Comparison of ENCODE assay signal across 9 mouse cellular contexts in genomic region chr14:31668326-31668725, GRCm38 (mm10). TPM values are rescaled to one million over a fixed set of nuclear protein-coding genes. Genes with fewer than 3 reads are reported as not detected.
DNase-seq lines count a peak whose midpoint lies in the region; ATAC-seq lines count a peak whose summit lies in the region.
"Had no signal": no experiment of that assay in that cellular context is flagged by ENCODE, and none has a peak within 500 bp of the region (broad histone marks: within the 10 kb centered on the region; RNA-seq: fewer than 3 reads in every experiment).

No protein-coding gene starts in this region.

- no peaks in the 10 kb centered on the region for H3K9me3 ChIP-seq in heart, embryonic 15.5 days (replicated peaks)
- 0 out of 2 replicates have a peak, but pooled peaks cover 5% of the 10 kb centered on the region for H3K9me3 ChIP-seq in megakaryocyte, embryonic 14.5 days
- no peaks in the 10 kb centered on the region for H3K9me3 ChIP-seq in hindbrain, embryonic 13.5 days
- H3K9me3 ChIP-seq in stomach, embryonic 16.5 days (replicated peaks; ENCODE audit: control insufficient read depth, low read length): no peaks in the 10 kb centered on the region

- no peak overlapping the region for H3K4me3 ChIP-seq in heart, embryonic 15.5 days
- H3K4me3 ChIP-seq in megakaryocyte, embryonic 14.5 days (replicated peaks): peak overlapping the region; percentile 21
- H3K4me3 ChIP-seq in hindbrain, embryonic 13.5 days: no peak overlapping the region
- no peak overlapping the region for H3K4me3 ChIP-seq in stomach, embryonic 16.5 days (replicated peaks; ENCODE audit: low read length)

- intact Hi-C loops in heart, postnatal 10 days (cut with DNase I): no loop called here

- H3K27me3 ChIP-seq in heart, embryonic 15.5 days: no peaks in the 10 kb centered on the region
- no peaks in the 10 kb centered on the region for H3K27me3 ChIP-seq in megakaryocyte, embryonic 14.5 days (replicated peaks)
- 0 out of 2 replicates have a peak, but pooled peaks cover 6% of the 10 kb centered on the region for H3K27me3 ChIP-seq in hindbrain, embryonic 13.5 days
- no peaks in the 10 kb centered on the region for H3K27me3 ChIP-seq in stomach, embryonic 16.5 days (ENCODE audit: control insufficient read depth, insufficient read depth, low read length)

- peaks cover 42% of the 10 kb centered on the region for H3K4me1 ChIP-seq in heart, embryonic 15.5 days (replicated peaks)
- peaks cover 99% of the 10 kb centered on the region for H3K4me1 ChIP-seq in megakaryocyte, embryonic 14.5 days
- H3K4me1 ChIP-seq in hindbrain, embryonic 13.5 days (replicated peaks): peaks cover 53% of the 10 kb centered on the region
- peaks cover 39% of the 10 kb centered on the region for H3K4me1 ChIP-seq in stomach, embryonic 16.5 days (ENCODE audit: control insufficient read depth, insufficient read depth, low read length)

- no peak for ATAC-seq in heart, embryonic 15.5 days (replicated peaks; ENCODE audit: insufficient number of reproducible peaks, insufficient read depth, low FRiP score, low read depth)
- no peak for ATAC-seq in megakaryocyte, adult 5-6 weeks (ENCODE audit: poor library complexity, severe bottlenecking)
- ATAC-seq in hindbrain, embryonic 13.5 days (ENCODE audit: low FRiP score): no peak
- ATAC-seq in stomach, embryonic 16.5 days (ENCODE audit: insufficient read depth, low FRiP score): no peak

- no peak overlapping the region for H3K4me2 ChIP-seq in heart, embryonic 15.5 days
- no peak overlapping the region for H3K4me2 ChIP-seq in hindbrain, embryonic 13.5 days
- no peak overlapping the region for H3K4me2 ChIP-seq in stomach, embryonic 16.5 days (ENCODE audit: low read depth, low read length)

- H3K9ac ChIP-seq in heart, embryonic 15.5 days: no peak overlapping the region
- peak overlapping the region; percentile 24; the same call in 1 of the 2 replicates for H3K9ac ChIP-seq in hindbrain, embryonic 13.5 days
- H3K9ac ChIP-seq in stomach, embryonic 16.5 days (ENCODE audit: low read length): no peak overlapping the region

- 74% methylated on average over 13 of the region's 13 CpGs for WGBS in heart, embryonic 15.5 days
- 74% methylated on average over 13 of the region's 13 CpGs for WGBS in hindbrain, embryonic 13.5 days
- WGBS in stomach, embryonic 16.5 days: 83% methylated on average over 13 of the region's 13 CpGs

- peak overlapping the region; percentile 65 for H3K27ac ChIP-seq in heart, embryonic 15.5 days
- H3K27ac ChIP-seq in hindbrain, embryonic 13.5 days: peak overlapping the region; percentile 35; the same call in 1 of the 2 replicates
- peak overlapping the region; percentile 85 for H3K27ac ChIP-seq in stomach, embryonic 16.5 days (ENCODE audit: low read length)

- peaks cover 12% of the 10 kb centered on the region; the same call in 1 of the 2 replicates for H3K36me3 ChIP-seq in heart, embryonic 15.5 days
- peaks cover 39% of the 10 kb centered on the region for H3K36me3 ChIP-seq in megakaryocyte, embryonic 14.5 days (replicated peaks; ENCODE audit: low read length)
- peaks cover 10% of the 10 kb centered on the region for H3K36me3 ChIP-seq in hindbrain, embryonic 13.5 days
- peaks cover 12% of the 10 kb centered on the region for H3K36me3 ChIP-seq in stomach, embryonic 16.5 days (ENCODE audit: control insufficient read depth, insufficient read depth, low read length)

- DNase-seq in heart, postnatal 10 days: no peak
- DNase-seq in thymus, postnatal 25 days: no peak
- no peak for DNase-seq in ovary, adult 18-20 months (ENCODE audit: low spot score)

RNA-seq across cellular contexts. Expression of gene Hacl1, which starts 27.2 kb away (rescaled TPM):
- polyA plus RNA-seq in heart, embryonic 15.5 days (2015; fragmentation: Nextera tagmentation; extraction: Ambion mirVana): 9.7 and 11.6 TPM in 2 replicates
- total RNA-seq in heart, postnatal 10 days (2021): 10 to 100 TPM; 13.5 to 13.9 TPM
- polyA plus RNA-seq in megakaryocyte, embryonic 14.5 days (2012; ENCODE audit: insufficient read depth, low replicate concordance): 2.9 TPM in 1 of 2 replicates, not detected in the other
- 8.0 and 12.2 TPM in 2 replicates for total RNA-seq in megakaryocyte, adult 5-6 weeks (2015)
- 14.6 and 18.1 TPM in 2 replicates for total RNA-seq in megakaryocyte, adult 5-6 weeks (2017)
- polyA plus RNA-seq in hindbrain, embryonic 13.5 days (2015; fragmentation: Nextera tagmentation; extraction: Ambion mirVana): 9.8 and 10.4 TPM in 2 replicates
- 12.5 and 13.1 TPM in 2 replicates for polyA plus RNA-seq in stomach, embryonic 16.5 days (2015; fragmentation: Nextera tagmentation; extraction: Ambion mirVana)

RNA-seq across cellular contexts. Expression of gene Btd, which starts 27.5 kb away (rescaled TPM):
- 20.4 and 23.5 TPM in 2 replicates for polyA plus RNA-seq in heart, embryonic 15.5 days (2015; fragmentation: Nextera tagmentation; extraction: Ambion mirVana)
- total RNA-seq in heart, postnatal 10 days (2021): 10 to 100 TPM; 14.5 to 15.0 TPM
- 2.2 and 10.5 TPM in 2 replicates for polyA plus RNA-seq in megakaryocyte, embryonic 14.5 days (2012; ENCODE audit: insufficient read depth, low replicate concordance)
- 14.8 and 17.0 TPM in 2 replicates for total RNA-seq in megakaryocyte, adult 5-6 weeks (2015)
- 11.3 and 18.5 TPM in 2 replicates for total RNA-seq in megakaryocyte, adult 5-6 weeks (2017)
- 17.3 and 18.7 TPM in 2 replicates for polyA plus RNA-seq in hindbrain, embryonic 13.5 days (2015; fragmentation: Nextera tagmentation; extraction: Ambion mirVana)
- polyA plus RNA-seq in stomach, embryonic 16.5 days (2015; fragmentation: Nextera tagmentation; extraction: Ambion mirVana): 29.0 and 31.8 TPM in 2 replicates

RNA-seq across cellular contexts. Expression of gene Gm49387, which starts 27.6 kb away (rescaled TPM):
- polyA plus RNA-seq in heart, embryonic 15.5 days (2015; fragmentation: Nextera tagmentation; extraction: Ambion mirVana): 2.6 TPM in 2 replicates
- 1 to 10 TPM in 1 of 2 experiments, not detected in 1; 1.1 TPM for total RNA-seq in heart, postnatal 10 days (2021)
- polyA plus RNA-seq in megakaryocyte, embryonic 14.5 days (2012; ENCODE audit: insufficient read depth, low replicate concordance): not detected in 2 replicates
- not detected in 2 replicates for total RNA-seq in megakaryocyte, adult 5-6 weeks (2015)
- total RNA-seq in megakaryocyte, adult 5-6 weeks (2017): not detected in 2 replicates
- 0.61 and 1.7 TPM in 2 replicates for polyA plus RNA-seq in hindbrain, embryonic 13.5 days (2015; fragmentation: Nextera tagmentation; extraction: Ambion mirVana)
- polyA plus RNA-seq in stomach, embryonic 16.5 days (2015; fragmentation: Nextera tagmentation; extraction: Ambion mirVana): 0.77 and 1.5 TPM in 2 replicates
- total RNA-seq: left cerebral cortex, adult 8-10 months had no signal

Comparison
In these comparisons a context has a peak if more than half of its experiments do, and no peak if none do; other contexts are left out.
1. H3K27ac ChIP-seq: peak in every context shown above with its lines; median percentile 85 in stomach, embryonic 16.5 days; 65 in heart, embryonic 15.5 days; 35 in hindbrain, embryonic 13.5 days.